Mouse (Mus musculus) heart, postnatal 0 days (tissue): Measurements from ENCODE around the gene Phip. TPM values are rescaled to one million over a fixed set of nuclear protein-coding genes. Genes with fewer than 3 reads are reported as not detected.

ENCODE experiments used
- ATAC-seq: fragments of 200-750 bp; cut with Nextera tagmentation; 2 replicates; pipeline ENCODE4 v1.8.0; 2017; ENCODE audit warnings: low read depth, moderate number of reproducible peaks, moderate library complexity; ENCODE audit not compliant: insufficient read depth
- DNase-seq: peaks from one replicate; pipeline ENCODE4 v3.0.0-alpha.2; 2016; ENCODE audit warnings: low spot score
- H3K27ac ChIP-seq: fragments of 300-500 bp; sonication (generic); 2 replicates; pipeline ENCODE4 v1.5.1; 2014; ENCODE audit warnings: low read depth, mild to moderate bottlenecking
- H3K27me3 ChIP-seq: fragments of 300-500 bp; sonication (generic); 2 replicates; pipeline ENCODE4 v1.6.1; 2014; ENCODE audit warnings: low read length, mixed read lengths; ENCODE audit not compliant: control insufficient read depth, insufficient read depth
- H3K36me3 ChIP-seq: fragments of 300-500 bp; sonication (generic); replicated peaks from 2 replicates; pipeline ENCODE4 v1.6.1; 2014; ENCODE audit warnings: low read length, mixed read lengths; ENCODE audit not compliant: control insufficient read depth, insufficient read depth
- H3K4me1 ChIP-seq: fragments of 300-500 bp; sonication (generic); 2 replicates; pipeline ENCODE4 v1.6.1; 2014; ENCODE audit warnings: antibody characterized with exemption; ENCODE audit not compliant: control insufficient read depth, insufficient read depth
- H3K4me2 ChIP-seq: fragments of 300-500 bp; sonication (generic); 2 replicates; pipeline ENCODE4 v1.6.1; 2014; ENCODE audit warnings: low read depth, mild to moderate bottlenecking, low read length, moderate library complexity
- H3K4me3 ChIP-seq: fragments of 300-500 bp; sonication (generic); 2 replicates; pipeline ENCODE4 v1.5.1; 2014; ENCODE audit warnings: low read depth, low read length
- H3K9ac ChIP-seq: fragments of 300-500 bp; sonication (generic); replicated peaks from 2 replicates; pipeline ENCODE4 v1.6.1; 2014; ENCODE audit warnings: low read depth, low read length, mixed read lengths
- H3K9me3 ChIP-seq: fragments of 300-500 bp; sonication (generic); replicated peaks from 2 replicates; pipeline ENCODE4 v1.6.1; 2016; ENCODE audit warnings: low read length; ENCODE audit not compliant: control insufficient read depth
- CTCF ChIP-seq: IDR thresholded peaks from 2 replicates; pipeline ENCODE4 v1.5.1; 2016; ENCODE audit warnings: antibody characterized with exemption, control low read depth, low read depth
- EP300 ChIP-seq: IDR thresholded peaks from 2 replicates; pipeline ENCODE4 v1.6.1; 2016; ENCODE audit warnings: antibody characterized with exemption, low read depth
- WGBS: fragments of 180-500 bp; shearing (Covaris S2); extraction: QIAGEN DNeasy Blood & Tissue Kit; methylation state at CpG from one replicate; pipeline ENCODE4 v1.1.7; 2014; 5-methylcytosine and 5-hydroxymethylcytosine counted together
- polyA plus RNA-seq: library from polyadenylated mRNA; unstranded; fragments of >200 nt; fragmentation: Nextera tagmentation; extraction: Ambion mirVana; gene quantifications from 2 replicates; pipeline ENCODE4 v1.2.1, GENCODE M21; 2015
- total RNA-seq: library from RNA; depleted of rRNA; stranded (reverse); fragments of >200 nt; gene quantifications from 2 replicates; pipeline ENCODE4 v1.2.3, GENCODE M21; 2014; ENCODE audit warnings: low replicate concordance

Phip gene
- total and polyA plus RNA-seq, 2 experiments from 2014 or later: 26.6 to 47.6 TPM

DNA sequence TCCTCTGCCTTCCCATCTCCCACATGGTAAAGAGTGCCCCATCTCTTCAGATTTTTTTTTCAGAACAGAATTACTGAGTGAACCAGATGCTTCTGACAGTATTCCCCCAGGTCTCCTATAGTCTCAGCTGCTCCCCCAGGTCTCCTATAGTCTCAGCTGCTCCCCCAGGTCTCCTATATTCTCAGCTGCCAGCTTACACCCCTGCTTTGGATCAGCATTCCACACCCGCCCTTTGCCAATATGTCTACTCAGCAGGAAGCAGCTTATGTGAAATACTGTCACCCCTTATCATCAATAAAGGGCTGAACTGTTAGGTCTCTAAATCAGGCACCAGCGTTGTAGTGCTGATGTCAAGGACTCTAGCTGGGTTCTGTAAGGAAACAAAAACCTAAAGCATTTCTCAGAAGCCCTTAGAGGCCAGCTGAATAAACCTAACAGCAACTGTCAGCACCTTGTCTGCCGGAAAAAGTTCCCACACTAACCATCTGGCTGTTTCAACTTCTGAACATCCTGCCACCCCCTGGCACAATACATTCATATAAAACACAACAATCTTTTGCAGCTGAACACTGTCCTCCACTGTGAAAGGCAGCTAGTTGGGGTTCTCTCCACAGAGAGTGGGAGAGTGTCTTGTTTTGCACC, 120.2 kb downstream of the Phip start:
- ATAC-seq: no peak
- Histone ChIP-seq H3K9ac (no peak overlapping the region), H3K9me3 (no peaks in the 10 kb centered on the region), H3K4me2 (no peak overlapping the region), H3K4me3 (no peak overlapping the region), H3K36me3 (no peaks in the 10 kb centered on the region), H3K27ac (no peak overlapping the region), H3K4me1 (no peaks in the 10 kb centered on the region), H3K27me3 (no peaks in the 10 kb centered on the region)
- WGBS: 14% methylated on average over 3 of the region's 3 CpGs
- TF ChIP-seq EP300: no peak
- no peak for TF ChIP-seq CTCF
- DNase-seq: no peak

GRCm38 (mm10) chr9:82854040-82854439, 121.3 kb downstream of the Phip start:
- DNase-seq: peak; percentile 20
- H3K27ac ChIP-seq: no peak overlapping the region
- H3K4me3 ChIP-seq: no peak overlapping the region
- no peaks in the 10 kb centered on the region for H3K36me3 ChIP-seq
- H3K9ac ChIP-seq: no peak overlapping the region
- H3K9me3 ChIP-seq: no peaks in the 10 kb centered on the region
- no peak for ATAC-seq
- TF ChIP-seq CTCF: peak; percentile 66
- TF ChIP-seq EP300: no peak
- no peaks in the 10 kb centered on the region for H3K4me1 ChIP-seq
- no peaks in the 10 kb centered on the region for H3K27me3 ChIP-seq
- WGBS: 56% methylated on average over 2 of the region's 2 CpGs
- no peak overlapping the region for H3K4me2 ChIP-seq

DNA sequence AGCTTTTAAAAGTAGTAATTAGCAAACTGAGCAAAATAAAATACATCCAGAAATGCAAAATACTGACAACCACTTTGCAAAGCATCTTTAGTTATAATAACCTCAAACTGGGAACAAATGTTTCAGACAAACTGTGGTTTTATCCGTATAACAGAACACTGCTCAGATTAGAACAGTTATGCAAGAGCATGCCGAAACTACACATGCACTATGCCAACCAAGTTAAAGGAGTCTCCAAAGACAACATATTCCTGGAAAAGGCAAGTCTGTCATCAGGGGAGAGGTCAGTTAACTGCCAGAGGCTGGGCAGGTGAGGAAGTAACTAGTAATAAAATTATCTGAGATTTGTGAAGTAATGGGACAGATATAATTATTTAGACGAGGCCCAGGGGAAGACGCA, 132.6 kb downstream of the Phip start:
- 0 out of 2 replicates have a peak, but pooled peaks cover 9% of the 10 kb centered on the region for H3K36me3 ChIP-seq
- H3K9ac ChIP-seq: no peak overlapping the region
- H3K4me1 ChIP-seq: no peaks in the 10 kb centered on the region
- 84% methylated on average over 4 of the region's 4 CpGs for WGBS
- H3K27ac ChIP-seq: no peak overlapping the region
- H3K9me3 ChIP-seq: no peaks in the 10 kb centered on the region
- H3K4me2 ChIP-seq: no peak overlapping the region
- no peak for TF ChIP-seq CTCF
- TF ChIP-seq EP300: no peak
- DNase-seq (no peak), ATAC-seq (no peak)
- H3K4me3 ChIP-seq: no peak overlapping the region
- H3K27me3 ChIP-seq: no peaks in the 10 kb centered on the region

- ATAC-seq (no peak), DNase-seq (no peak)
- no peaks in the 10 kb centered on the region for H3K9me3 ChIP-seq
- no peak overlapping the region for H3K4me3 ChIP-seq
- no peak overlapping the region for H3K9ac ChIP-seq
- no peaks in the 10 kb centered on the region for H3K36me3 ChIP-seq
- WGBS: 74% methylated on average over 6 of the region's 6 CpGs
- no peak overlapping the region for H3K27ac ChIP-seq
- H3K27me3 ChIP-seq: no peaks in the 10 kb centered on the region
- H3K4me1 ChIP-seq: no peaks in the 10 kb centered on the region
- TF ChIP-seq CTCF: no peak
- no peak for TF ChIP-seq EP300
- H3K4me2 ChIP-seq: no peak overlapping the region
These were observed 139.4 kb downstream of the Phip start for GRCm38 (mm10) chr9:82835921-82836320.

DNA sequence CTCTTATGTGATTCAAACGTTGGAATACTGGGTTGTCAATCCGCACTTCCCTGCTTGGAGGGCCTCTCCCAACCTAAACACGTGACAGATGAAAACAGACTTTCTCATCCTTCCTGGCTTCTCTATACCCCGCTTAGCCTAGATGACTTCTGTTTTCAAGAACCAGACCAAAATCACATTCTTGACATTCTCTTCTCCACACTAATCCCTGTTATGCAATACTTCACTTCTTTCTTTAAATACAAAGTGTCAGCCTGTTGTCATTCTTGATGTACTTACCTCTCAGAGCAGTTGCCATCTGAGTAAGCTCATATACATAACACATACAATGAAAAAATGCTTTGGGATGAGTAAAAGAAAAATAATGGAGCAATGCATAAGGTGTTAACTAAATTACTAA, 143.4 kb downstream of the Phip start:
- no peak for DNase-seq
- no peak overlapping the region for H3K9ac ChIP-seq
- H3K4me1 ChIP-seq: no peaks in the 10 kb centered on the region
- ATAC-seq: no peak
- WGBS: 43% methylated on average over 4 of the region's 4 CpGs
- TF ChIP-seq EP300: no peak
- TF ChIP-seq CTCF: no peak
- no peaks in the 10 kb centered on the region for H3K27me3 ChIP-seq
- no peaks in the 10 kb centered on the region for H3K9me3 ChIP-seq
- H3K27ac ChIP-seq: no peak overlapping the region
- no peak overlapping the region for H3K4me2 ChIP-seq
- no peak overlapping the region for H3K4me3 ChIP-seq
- H3K36me3 ChIP-seq: no peaks in the 10 kb centered on the region
